In the genomic region with DNA sequence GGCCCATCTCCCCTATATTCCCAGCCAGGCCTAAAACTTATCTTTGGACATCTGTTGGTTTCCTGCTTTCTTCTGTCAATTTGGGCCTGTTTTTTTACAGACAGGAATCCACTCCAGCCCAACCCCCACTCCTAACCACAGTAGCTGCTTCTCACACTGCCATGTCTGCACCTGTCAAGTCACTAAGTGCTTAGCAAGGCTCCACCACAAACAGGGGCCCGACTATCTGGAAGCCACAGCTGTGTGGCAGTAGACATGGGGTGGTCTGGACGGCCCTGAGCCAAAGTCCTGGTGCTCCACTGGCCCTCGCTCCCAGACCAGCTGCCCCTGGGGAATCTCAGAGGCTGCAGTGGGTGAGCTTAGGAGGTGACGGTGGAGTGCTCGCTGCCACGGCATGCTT, we compare ENCODE assay signal across 16 mouse cellular contexts. TPM values are rescaled to one million over a fixed set of nuclear protein-coding genes. Genes with fewer than 3 reads are reported as not detected.
DNase-seq lines count a peak whose midpoint lies in the region; ATAC-seq and TF ChIP-seq lines count a peak whose summit lies in the region.
"Had no signal": no experiment of that assay in that cellular context is flagged by ENCODE, and none has a peak within 500 bp of the region (broad histone marks: within the 10 kb centered on the region; RNA-seq: fewer than 3 reads in every experiment).

No protein-coding gene starts in this region.

- DNase-seq in hindbrain, embryonic 10.5 days (ENCODE audit: low spot score) = no peak
- DNase-seq in hindbrain, embryonic 14.5 days (ENCODE audit: low spot score) = no peak
- DNase-seq in G1E (ENCODE audit: low spot score) = peak; percentile 37
- peak; percentile 42 for DNase-seq in limb, embryonic 14.5 days (ENCODE audit: low spot score)
- peak; percentile 77 to 86 for DNase-seq in thymus, adult 18-20 months
- DNase-seq in testis, postnatal 14 days (ENCODE audit: low spot score) = no peak
- no peak for DNase-seq in spleen, postnatal 4 days (ENCODE audit: low spot score in 2 of 2)
- DNase-seq: cerebellum, postnatal 36 days; right cerebral cortex, postnatal 14 days had no signal

- H3K36me3 ChIP-seq in hindbrain, embryonic 10.5 days = peaks cover 47% of the 10 kb centered on the region
- peaks cover 37% of the 10 kb centered on the region for H3K36me3 ChIP-seq in hindbrain, embryonic 14.5 days (replicated peaks; ENCODE audit: control insufficient read depth, insufficient read depth)
- peaks cover 53% of the 10 kb centered on the region for H3K36me3 ChIP-seq in G1E (replicated peaks)
- H3K36me3 ChIP-seq in limb, embryonic 14.5 days (ENCODE audit: control insufficient read depth, insufficient read depth, low read length) = peaks cover 40% of the 10 kb centered on the region
- peaks cover 6% of the 10 kb centered on the region; the same call in 1 of the 2 replicates for H3K36me3 ChIP-seq in midbrain, embryonic 16.5 days (ENCODE audit: control insufficient read depth, insufficient read depth, low read length)

- no peak overlapping the region for H3K4me2 ChIP-seq in hindbrain, embryonic 14.5 days (replicated peaks)
- H3K4me2 ChIP-seq in limb, embryonic 14.5 days (replicated peaks; ENCODE audit: low read depth, low read length, severe bottlenecking) = no peak overlapping the region
- no peak overlapping the region for H3K4me2 ChIP-seq in midbrain, embryonic 16.5 days (ENCODE audit: low read length)

- H3K4me1 ChIP-seq in hindbrain, embryonic 10.5 days (replicated peaks) = peaks cover 23% of the 10 kb centered on the region
- no peaks in the 10 kb centered on the region for H3K4me1 ChIP-seq in hindbrain, embryonic 14.5 days (replicated peaks; ENCODE audit: control insufficient read depth, insufficient read depth, low read length)
- H3K4me1 ChIP-seq in G1E (ENCODE audit: insufficient read depth, low read depth, low read length) = peaks cover 38% of the 10 kb centered on the region
- peaks cover 2% of the 10 kb centered on the region; the same call in 1 of the 2 replicates for H3K4me1 ChIP-seq in limb, embryonic 14.5 days (ENCODE audit: control insufficient read depth, insufficient read depth, low read length)
- H3K4me1 ChIP-seq in midbrain, embryonic 16.5 days (ENCODE audit: control insufficient read depth, insufficient read depth, low read length) = no peaks in the 10 kb centered on the region

- TF ChIP-seq CTCF in G1E (IDR thresholded peaks at IDR 0.05; ENCODE audit: low read depth, low read length) = no peak

- H3K27me3 ChIP-seq in hindbrain, embryonic 10.5 days (ENCODE audit: insufficient read depth, poor library complexity, severe bottlenecking) = no peaks in the 10 kb centered on the region
- no peaks in the 10 kb centered on the region for H3K27me3 ChIP-seq in hindbrain, embryonic 14.5 days (ENCODE audit: control insufficient read depth, insufficient read depth, low read length)
- peaks cover 4% of the 10 kb centered on the region; the same call in 1 of the 2 replicates for H3K27me3 ChIP-seq in G1E (ENCODE audit: insufficient read depth, low read length)
- no peaks in the 10 kb centered on the region for H3K27me3 ChIP-seq in limb, embryonic 14.5 days (ENCODE audit: control insufficient read depth, insufficient read depth, low read length)
- no peaks in the 10 kb centered on the region for H3K27me3 ChIP-seq in midbrain, embryonic 16.5 days (ENCODE audit: control insufficient read depth, insufficient read depth, low read depth, low read length)

- H3K4me3 ChIP-seq in hindbrain, embryonic 10.5 days = no peak overlapping the region
- no peak overlapping the region for H3K4me3 ChIP-seq in hindbrain, embryonic 14.5 days (replicated peaks; ENCODE audit: low read length)
- H3K4me3 ChIP-seq in G1E (ENCODE audit: low read depth, low read length) = peak overlapping the region; percentile 37; the same call in 1 of the 2 replicates
- no peak overlapping the region for H3K4me3 ChIP-seq in limb, embryonic 14.5 days (replicated peaks; ENCODE audit: low read length)
- no peak overlapping the region for H3K4me3 ChIP-seq in midbrain, embryonic 16.5 days (ENCODE audit: low read depth, low read length)
- H3K4me3 ChIP-seq: midbrain, embryonic 10.5 days had no signal

- H3K9ac ChIP-seq in hindbrain, embryonic 14.5 days = no peak overlapping the region
- H3K9ac ChIP-seq in limb, embryonic 14.5 days (ENCODE audit: low read depth, low read length, severe bottlenecking) = no peak overlapping the region
- H3K9ac ChIP-seq in midbrain, embryonic 16.5 days (ENCODE audit: low read depth, low read length) = no peak overlapping the region

- 0 out of 2 replicates have a peak overlapping the region, but pooled peaks have one; percentile 6 for H3K27ac ChIP-seq in hindbrain, embryonic 10.5 days
- no peak overlapping the region for H3K27ac ChIP-seq in hindbrain, embryonic 14.5 days
- H3K27ac ChIP-seq in limb, embryonic 14.5 days (replicated peaks; ENCODE audit: low read depth, low read length) = no peak overlapping the region
- H3K27ac ChIP-seq in midbrain, embryonic 16.5 days (ENCODE audit: low read length) = no peak overlapping the region
- H3K27ac ChIP-seq: midbrain, embryonic 10.5 days had no signal

- ATAC-seq in hindbrain, embryonic 14.5 days (ENCODE audit: low FRiP score) = no peak
- peak; percentile 63; the same call in 1 of the 2 replicates for ATAC-seq in G1E (ENCODE audit: extremely low read depth, insufficient number of reproducible peaks, low FRiP score, poor library complexity, severe bottlenecking)
- peak; percentile 68 for ATAC-seq in limb, embryonic 14.5 days (ENCODE audit: low FRiP score, low read depth)
- ATAC-seq in midbrain, embryonic 16.5 days = no peak
- ATAC-seq: inflammation-experienced regulatory T-cells, adult 6 months had no signal

- 0 out of 2 replicates have a peak, but pooled peaks cover 6% of the 10 kb centered on the region for H3K9me3 ChIP-seq in hindbrain, embryonic 10.5 days
- H3K9me3 ChIP-seq in hindbrain, embryonic 14.5 days (ENCODE audit: control insufficient read depth, low read length) = no peaks in the 10 kb centered on the region
- no peaks in the 10 kb centered on the region for H3K9me3 ChIP-seq in G1E (replicated peaks)
- H3K9me3 ChIP-seq in limb, embryonic 14.5 days (ENCODE audit: control insufficient read depth, low read length) = no peaks in the 10 kb centered on the region
- no peaks in the 10 kb centered on the region for H3K9me3 ChIP-seq in midbrain, embryonic 16.5 days (replicated peaks; ENCODE audit: control insufficient read depth, low read length, poor library complexity, severe bottlenecking)

- no peak for TF ChIP-seq POLR2A in limb, embryonic 14.5 days (IDR thresholded peaks at IDR 0.05; ENCODE audit: borderline replicate concordance, extremely low read depth, insufficient read depth, insufficient read length)

- 84% methylated on average over 6 of the region's 6 CpGs for WGBS in hindbrain, embryonic 10.5 days
- 87% methylated on average over 6 of the region's 6 CpGs for WGBS in hindbrain, embryonic 14.5 days
- 70% methylated on average over 6 of the region's 6 CpGs for WGBS in limb, embryonic 14.5 days
- WGBS in midbrain, embryonic 16.5 days = 91% methylated on average over 6 of the region's 6 CpGs

RNA-seq across cellular contexts. Expression of a gene that starts 10.7 kb away (rescaled TPM):
- polyA plus RNA-seq in hindbrain, embryonic 10.5 days (2016; fragmentation: Nextera tagmentation; extraction: Ambion mirVana) = 0.10 TPM in 1 of 2 replicates, not detected in the other
- 0.12 and 0.13 TPM in 2 replicates for polyA plus RNA-seq in hindbrain, embryonic 14.5 days (2014; fragmentation: Nextera tagmentation; extraction: Ambion mirVana)
- total RNA-seq in G1E (2014; fragmentation: Nextera tagmentation) (not detected in 2 replicates), G1E (2017) (not detected in 2 replicates)
- polyA plus RNA-seq in G1E (2012) = 0.07 TPM in 1 of 2 replicates, not detected in the other
- polyA plus RNA-seq in limb, embryonic 14.5 days (2012; rRNA removed) = not detected in 2 replicates
- polyA plus RNA-seq in limb, embryonic 14.5 days (2014; fragmentation: Nextera tagmentation; extraction: Ambion mirVana) = not detected in 2 replicates
- 0.15 TPM in 1 of 2 replicates, not detected in the other for polyA plus RNA-seq in midbrain, embryonic 16.5 days (2015; fragmentation: Nextera tagmentation; extraction: Ambion mirVana)
- total RNA-seq: gastrocnemius, adult 18-20 months had no signal
- polyA plus RNA-seq: limb, embryonic 11.5 days had no signal

RNA-seq across cellular contexts. Expression of a gene that starts 17.0 kb away (rescaled TPM):
- polyA plus RNA-seq in hindbrain, embryonic 10.5 days (2016; fragmentation: Nextera tagmentation; extraction: Ambion mirVana) = not detected in 2 replicates
- polyA plus RNA-seq in hindbrain, embryonic 14.5 days (2014; fragmentation: Nextera tagmentation; extraction: Ambion mirVana) = not detected in 2 replicates
- total RNA-seq in G1E (2014; fragmentation: Nextera tagmentation) (not detected in 2 replicates), G1E (2017) (not detected in 2 replicates)
- not detected in 2 replicates for polyA plus RNA-seq in G1E (2012)
- 0.14 and 0.85 TPM in 2 replicates for polyA plus RNA-seq in limb, embryonic 14.5 days (2012; rRNA removed)
- polyA plus RNA-seq in limb, embryonic 14.5 days (2014; fragmentation: Nextera tagmentation; extraction: Ambion mirVana) = not detected in 2 replicates
- polyA plus RNA-seq in midbrain, embryonic 16.5 days (2015; fragmentation: Nextera tagmentation; extraction: Ambion mirVana) = not detected in 2 replicates
- total RNA-seq: gastrocnemius, adult 18-20 months; layer of hippocampus, adult 18-20 months had no signal
- polyA plus RNA-seq: inflammation-experienced regulatory T-cells, adult 6 months; limb, embryonic 11.5 days; midbrain, embryonic 10.5 days; neural tube, embryonic 14.5 days had no signal

RNA-seq across cellular contexts. Expression of a gene that starts 35.1 kb away (rescaled TPM):
- polyA plus RNA-seq in hindbrain, embryonic 10.5 days (2016; fragmentation: Nextera tagmentation; extraction: Ambion mirVana) = not detected in 2 replicates
- polyA plus RNA-seq in hindbrain, embryonic 14.5 days (2014; fragmentation: Nextera tagmentation; extraction: Ambion mirVana) = not detected in 2 replicates
- total RNA-seq in G1E (2014; fragmentation: Nextera tagmentation) (not detected in 2 replicates), G1E (2017) (not detected in 2 replicates)
- polyA plus RNA-seq in G1E (2012) = not detected in 2 replicates
- polyA plus RNA-seq in limb, embryonic 14.5 days (2012; rRNA removed) = not detected in 2 replicates
- polyA plus RNA-seq in limb, embryonic 14.5 days (2014; fragmentation: Nextera tagmentation; extraction: Ambion mirVana) = not detected in 2 replicates
- not detected in 2 replicates for polyA plus RNA-seq in midbrain, embryonic 16.5 days (2015; fragmentation: Nextera tagmentation; extraction: Ambion mirVana)
- total RNA-seq: gastrocnemius, adult 18-20 months; layer of hippocampus, adult 18-20 months had no signal
- polyA plus RNA-seq: inflammation-experienced regulatory T-cells, adult 6 months; limb, embryonic 11.5 days; midbrain, embryonic 10.5 days; neural tube, embryonic 14.5 days had no signal

RNA-seq across cellular contexts. Expression of a gene that starts 40.2 kb away (rescaled TPM):
- polyA plus RNA-seq in hindbrain, embryonic 10.5 days (2016; fragmentation: Nextera tagmentation; extraction: Ambion mirVana) = 34.0 and 44.0 TPM in 2 replicates
- polyA plus RNA-seq in hindbrain, embryonic 14.5 days (2014; fragmentation: Nextera tagmentation; extraction: Ambion mirVana) = 26.8 and 27.6 TPM in 2 replicates
- total RNA-seq in G1E (2014; fragmentation: Nextera tagmentation) (62.7 and 75.9 TPM in 2 replicates), G1E (2017) (3.8 and 4.4 TPM in 2 replicates)
- polyA plus RNA-seq in G1E (2012) = 88.8 and 104 TPM in 2 replicates
- polyA plus RNA-seq in limb, embryonic 14.5 days (2012; rRNA removed) = 82.0 and 129 TPM in 2 replicates
- 33.0 and 35.1 TPM in 2 replicates for polyA plus RNA-seq in limb, embryonic 14.5 days (2014; fragmentation: Nextera tagmentation; extraction: Ambion mirVana)
- polyA plus RNA-seq in midbrain, embryonic 16.5 days (2015; fragmentation: Nextera tagmentation; extraction: Ambion mirVana) = 20.2 and 20.4 TPM in 2 replicates

RNA-seq across cellular contexts. Expression of a gene that starts 40.3 kb away (rescaled TPM):
- polyA plus RNA-seq in hindbrain, embryonic 10.5 days (2016; fragmentation: Nextera tagmentation; extraction: Ambion mirVana) = 51.8 and 66.0 TPM in 2 replicates
- 13.2 and 14.2 TPM in 2 replicates for polyA plus RNA-seq in hindbrain, embryonic 14.5 days (2014; fragmentation: Nextera tagmentation; extraction: Ambion mirVana)
- 13.2 and 16.0 TPM in 2 replicates for total RNA-seq in G1E (2014; fragmentation: Nextera tagmentation)
- total RNA-seq in G1E (2017) = 5.6 and 6.4 TPM in 2 replicates
- polyA plus RNA-seq in G1E (2012) = 72.6 and 85.1 TPM in 2 replicates
- 27.6 and 29.6 TPM in 2 replicates for polyA plus RNA-seq in limb, embryonic 14.5 days (2012; rRNA removed)
- 21.3 and 26.3 TPM in 2 replicates for polyA plus RNA-seq in limb, embryonic 14.5 days (2014; fragmentation: Nextera tagmentation; extraction: Ambion mirVana)
- 18.1 and 19.1 TPM in 2 replicates for polyA plus RNA-seq in midbrain, embryonic 16.5 days (2015; fragmentation: Nextera tagmentation; extraction: Ambion mirVana)

Comparison
In these comparisons a context has a peak if more than half of its experiments do, and no peak if none do; other contexts are left out.
1. DNase-seq: peak in G1E (single experiment), limb, embryonic 14.5 days (single experiment) and thymus, adult 18-20 months (2 of 2); none in hindbrain, embryonic 10.5 days (single experiment), hindbrain, embryonic 14.5 days (single experiment), testis, postnatal 14 days (single experiment) and spleen, postnatal 4 days (0 of 2).
2. ATAC-seq: peak in G1E (single experiment) and limb, embryonic 14.5 days (single experiment); none in hindbrain, embryonic 14.5 days (single experiment) and midbrain, embryonic 16.5 days (single experiment).